Mouse (Mus musculus) heart, embryonic 12.5 days (tissue): ENCODE data around the gene Phlda2. TPM values are rescaled to one million over a fixed set of nuclear protein-coding genes. Genes with fewer than 3 reads are reported as not detected.
A peak's percentile ranks its signal among the peaks of the same experiment; 100 is the strongest.

Source experiments
- ATAC-seq: fragments of 200-750 bp; cut with Nextera tagmentation; 2 replicates; pipeline ENCODE4 v1.8.0; 2017; ENCODE audit warnings: moderate TSS enrichment, moderate library complexity; ENCODE audit not compliant: insufficient number of reproducible peaks, low FRiP score
- H3K27ac ChIP-seq: fragments of 300-500 bp; sonication (generic); 2 replicates; pipeline ENCODE4 v1.5.1; 2016; ENCODE audit warnings: mild to moderate bottlenecking, moderate library complexity; ENCODE audit not compliant: poor library complexity, severe bottlenecking
- H3K27me3 ChIP-seq: fragments of 300-500 bp; sonication (generic); replicated peaks from 2 replicates; pipeline ENCODE4 v1.6.1; 2016; ENCODE audit warnings: mild to moderate bottlenecking, moderate library complexity
- H3K36me3 ChIP-seq: fragments of 300-500 bp; sonication (generic); 2 replicates; pipeline ENCODE4 v1.6.1; 2016; ENCODE audit warnings: mild to moderate bottlenecking, moderate library complexity
- H3K4me1 ChIP-seq: fragments of 300-500 bp; sonication (generic); replicated peaks from 2 replicates; pipeline ENCODE4 v1.6.1; 2016; ENCODE audit warnings: mild to moderate bottlenecking
- H3K4me2 ChIP-seq: fragments of 300-500 bp; sonication (generic); 2 replicates; pipeline ENCODE4 v1.6.1; 2016; ENCODE audit warnings: mild to moderate bottlenecking, moderate library complexity
- H3K4me3 ChIP-seq: fragments of 300-500 bp; sonication (generic); 2 replicates; pipeline ENCODE4 v1.5.1; 2016; ENCODE audit warnings: mild to moderate bottlenecking
- H3K9ac ChIP-seq: fragments of 300-500 bp; sonication (generic); 2 replicates; pipeline ENCODE4 v1.6.1; 2016; ENCODE audit warnings: mild to moderate bottlenecking, moderate library complexity
- H3K9me3 ChIP-seq: fragments of 300-500 bp; sonication (generic); replicated peaks from 2 replicates; pipeline ENCODE4 v1.6.1; 2016; ENCODE audit warnings: mild to moderate bottlenecking, moderate library complexity
- WGBS: fragments of 180-500 bp; shearing (Covaris S2); methylation state at CpG from one replicate; pipeline ENCODE4 v1.1.7; 2016; 5-methylcytosine and 5-hydroxymethylcytosine counted together
- polyA plus RNA-seq: library from polyadenylated mRNA; unstranded; fragments of >200 nt; fragmentation: Nextera tagmentation; extraction: Ambion mirVana; gene quantifications from 2 replicates; pipeline ENCODE4 v1.2.1, GENCODE M21; 2016

Gene Phlda2
- polyA plus RNA-seq, 1 experiment from 2014 or later, result 1.7 TPM

DNA sequence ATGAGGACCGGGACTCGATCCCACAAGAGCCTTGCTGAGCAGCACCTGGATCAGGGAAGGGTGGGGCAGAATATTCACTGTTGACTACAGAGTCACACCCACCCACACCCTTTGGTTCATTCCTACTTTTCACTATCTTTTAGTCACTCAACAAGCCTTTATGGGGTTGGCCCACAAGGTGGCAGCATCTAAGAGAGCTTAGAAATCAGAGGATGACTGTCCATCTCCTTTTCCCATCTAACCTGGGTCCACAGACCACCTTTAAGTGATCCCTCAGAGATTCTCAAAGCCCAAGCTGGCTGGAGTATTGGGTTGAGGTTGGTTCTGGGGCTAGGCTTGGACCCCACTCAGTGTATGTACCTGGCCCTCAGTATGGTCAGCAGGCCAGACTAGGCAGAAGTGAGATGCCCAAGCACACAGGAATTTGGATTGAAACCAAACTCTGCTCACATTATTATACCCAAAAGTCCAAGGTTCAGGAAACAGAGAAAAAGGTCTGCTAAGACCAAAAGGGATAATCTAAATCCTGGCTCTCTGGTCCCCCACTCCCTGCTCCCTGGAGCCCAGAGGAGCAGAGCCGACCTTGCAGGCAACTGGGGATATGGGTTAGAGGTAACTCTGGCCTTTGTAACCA, 26.1 kb downstream of the Phlda2 start:
- H3K9ac ChIP-seq, result no peak overlapping the region
- H3K4me3 ChIP-seq, result no peak overlapping the region
- H3K36me3 ChIP-seq, result no peaks in the 10 kb centered on the region
- ATAC-seq, result no peak
- H3K27ac ChIP-seq, result no peak overlapping the region
- no peak overlapping the region for H3K4me2 ChIP-seq
- 83% methylated on average over 3 of the region's 3 CpGs for WGBS
- H3K4me1 ChIP-seq, result no peaks in the 10 kb centered on the region
- no peaks in the 10 kb centered on the region for H3K9me3 ChIP-seq
- H3K27me3 ChIP-seq, result peaks cover 32% of the 10 kb centered on the region

DNA sequence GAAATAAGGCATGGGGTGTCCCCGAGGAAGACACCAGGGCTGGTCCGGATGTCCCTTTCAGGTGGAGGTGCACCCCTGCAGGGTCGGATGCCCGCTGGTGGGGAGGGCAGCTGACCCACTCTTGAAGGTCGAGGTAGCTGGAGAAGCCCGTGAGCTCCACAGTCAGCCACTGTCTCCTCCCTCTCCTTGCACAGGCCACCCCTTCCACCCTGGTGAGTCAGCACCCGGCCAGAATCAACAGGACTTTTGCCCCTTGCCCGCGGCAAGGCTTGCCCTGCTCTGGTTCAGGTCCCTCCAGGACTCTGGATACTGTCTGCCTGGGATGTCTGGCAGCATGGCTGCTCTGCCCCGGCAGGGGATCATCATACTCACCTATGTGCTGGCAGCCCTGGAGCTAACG, 27.1 kb downstream of the Phlda2 start:
- Histone ChIP-seq H3K9me3 (no peaks in the 10 kb centered on the region), H3K27ac (no peak overlapping the region), H3K36me3 (no peaks in the 10 kb centered on the region), H3K27me3 (peaks cover 26% of the 10 kb centered on the region), H3K9ac (no peak overlapping the region), H3K4me1 (no peaks in the 10 kb centered on the region), H3K4me3 (no peak overlapping the region), H3K4me2 (no peak overlapping the region)
- WGBS, result 56% methylated on average over 11 of the region's 11 CpGs
- no peak for ATAC-seq

DNA sequence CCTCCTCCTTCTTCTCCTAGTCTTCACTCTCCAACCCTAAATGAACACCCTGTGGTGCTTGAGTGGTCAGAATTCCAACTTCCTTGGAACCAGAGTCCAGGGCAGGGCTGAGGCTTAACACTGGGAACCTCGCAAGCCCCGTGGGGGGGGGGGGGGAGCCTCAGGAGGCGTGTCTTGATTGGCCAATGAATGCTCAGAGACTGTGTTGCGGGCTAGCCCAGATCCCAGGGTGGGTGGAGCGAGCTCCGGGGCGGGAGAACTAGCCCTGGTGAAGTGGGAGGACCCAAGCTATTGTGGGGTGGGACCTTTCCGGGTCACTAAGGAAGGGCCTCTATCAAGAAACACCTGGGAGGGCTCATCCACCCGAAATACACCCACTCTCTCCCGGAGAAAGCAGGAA, 28.1 kb downstream of the Phlda2 start:
- Histone ChIP-seq H3K9ac (no peak overlapping the region), H3K27me3 (peaks cover 19% of the 10 kb centered on the region), H3K4me2 (no peak overlapping the region), H3K4me3 (no peak overlapping the region), H3K27ac (no peak overlapping the region), H3K4me1 (peaks cover 4% of the 10 kb centered on the region; the same call in 1 of the 2 replicates), H3K9me3 (no peaks in the 10 kb centered on the region), H3K36me3 (no peaks in the 10 kb centered on the region)
- no peak for ATAC-seq
- WGBS, result 28% methylated on average over 10 of the region's 10 CpGs

DNA sequence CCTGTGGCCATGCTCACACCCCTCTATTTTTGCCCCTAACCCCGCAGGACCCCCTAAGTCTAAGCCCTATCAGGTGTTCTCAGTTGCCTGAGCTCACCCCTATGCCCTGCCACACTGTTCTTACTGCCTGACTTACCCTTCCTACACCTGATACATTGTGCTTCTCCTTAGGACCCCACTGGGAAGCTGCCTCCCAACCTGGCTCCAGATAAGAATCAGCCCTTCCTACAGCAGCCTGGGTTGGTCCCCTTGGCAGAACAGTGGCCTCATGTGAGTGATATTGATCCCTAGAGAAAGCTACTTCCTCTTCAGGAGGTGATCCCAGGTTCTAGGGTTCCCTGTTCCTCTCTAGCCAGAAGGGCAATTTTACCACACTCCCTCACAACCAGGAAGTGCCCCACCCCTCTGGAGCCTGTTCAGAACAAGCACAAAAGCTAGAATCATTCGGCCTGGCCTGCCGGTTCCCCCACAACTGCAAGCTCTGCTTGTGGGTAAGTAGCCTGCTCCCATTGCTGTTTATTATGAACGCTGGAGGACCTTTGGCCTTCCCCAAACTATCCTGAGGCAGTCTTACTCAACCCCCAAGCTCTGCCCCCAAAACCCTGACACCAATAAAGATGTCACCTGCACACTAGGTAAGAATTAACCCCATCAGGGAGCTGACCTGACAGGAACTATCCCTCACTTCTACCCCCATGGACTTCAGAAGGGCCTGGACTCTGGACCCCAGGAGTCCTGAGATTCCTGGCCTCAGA, 29.4 kb downstream of the Phlda2 start, which contains the start of gene Slc22a18:
Gene Slc22a18, plus strand, starts transcription at position 390 of the 755 bp plus-strand sequence.
- H3K27ac ChIP-seq, result no peak within 1 kb of the TSS
- H3K27me3 ChIP-seq, result peaks cover 10% of the 10 kb centered on the region; the same call in 1 of the 2 replicates
- H3K36me3 ChIP-seq, result no peaks in the 10 kb centered on the region
- H3K9me3 ChIP-seq, result no peaks in the 10 kb centered on the region
- WGBS, result 38% methylated on average over 4 of the region's 4 CpGs
- peaks cover 12% of the 10 kb centered on the region; the same call in 1 of the 2 replicates for H3K4me1 ChIP-seq
- H3K9ac ChIP-seq, result no peak within 1 kb of the TSS
- no peak within 1 kb of the TSS for H3K4me3 ChIP-seq
- ATAC-seq, result no peak
- H3K4me2 ChIP-seq, result 0 out of 2 replicates have a peak within 1 kb of the TSS, but pooled peaks have one; percentile 11

DNA sequence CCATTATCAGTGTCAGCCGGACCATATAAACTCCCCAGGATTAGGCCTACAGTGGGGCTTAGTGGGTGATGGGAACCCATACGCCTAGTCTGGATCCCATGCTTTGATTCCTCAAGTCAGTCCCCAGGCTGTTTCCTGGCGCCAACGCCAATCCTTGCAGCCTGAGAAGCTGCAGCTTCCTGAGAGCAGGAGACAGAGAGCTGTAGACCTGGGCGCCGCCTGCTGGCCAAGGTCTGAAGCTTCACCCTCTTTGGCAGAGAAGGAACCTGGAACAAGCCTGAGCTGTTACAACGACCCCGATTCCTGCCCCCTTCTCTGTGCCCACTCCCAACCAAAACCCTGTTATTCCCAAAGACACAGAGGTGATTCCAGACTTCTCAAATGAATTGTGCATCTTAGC, 33.0 kb downstream of the Phlda2 start:
- Histone ChIP-seq H3K9me3 (no peaks in the 10 kb centered on the region), H3K9ac (no peak overlapping the region), H3K4me1 (peaks cover 29% of the 10 kb centered on the region), H3K4me3 (no peak overlapping the region), H3K27ac (no peak overlapping the region), H3K36me3 (no peaks in the 10 kb centered on the region), H3K27me3 (no peaks in the 10 kb centered on the region), H3K4me2 (no peak overlapping the region)
- ATAC-seq, result no peak
- 12% methylated on average over 8 of the region's 8 CpGs for WGBS

DNA sequence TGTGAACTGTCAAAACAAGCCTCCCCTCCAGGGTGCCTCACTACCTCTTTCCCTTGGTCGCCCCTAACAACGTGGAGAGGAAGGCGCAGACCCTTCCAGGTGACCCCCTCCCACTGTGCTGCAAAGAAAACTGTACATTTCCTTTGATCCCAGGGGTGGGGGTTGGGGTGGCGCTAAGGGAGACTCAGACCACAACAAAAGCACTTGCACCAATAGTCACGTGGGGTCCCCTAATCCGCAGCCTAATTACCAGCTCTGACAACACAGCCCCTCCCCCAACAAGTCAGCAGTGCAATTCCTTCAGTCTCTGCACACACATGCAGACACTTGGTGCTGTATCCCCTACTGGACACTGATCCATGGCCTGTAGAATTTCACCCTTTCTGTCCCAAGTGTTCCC, 35.2 kb downstream of the Phlda2 start:
- no peak overlapping the region for H3K9ac ChIP-seq
- H3K27ac ChIP-seq, result no peak overlapping the region
- no peaks in the 10 kb centered on the region for H3K27me3 ChIP-seq
- H3K4me1 ChIP-seq, result peaks cover 44% of the 10 kb centered on the region
- no peaks in the 10 kb centered on the region for H3K9me3 ChIP-seq
- H3K4me2 ChIP-seq, result no peak overlapping the region
- H3K36me3 ChIP-seq, result no peaks in the 10 kb centered on the region
- ATAC-seq, result no peak
- no peak overlapping the region for H3K4me3 ChIP-seq
- WGBS, result 24% methylated on average over 6 of the region's 6 CpGs

DNA sequence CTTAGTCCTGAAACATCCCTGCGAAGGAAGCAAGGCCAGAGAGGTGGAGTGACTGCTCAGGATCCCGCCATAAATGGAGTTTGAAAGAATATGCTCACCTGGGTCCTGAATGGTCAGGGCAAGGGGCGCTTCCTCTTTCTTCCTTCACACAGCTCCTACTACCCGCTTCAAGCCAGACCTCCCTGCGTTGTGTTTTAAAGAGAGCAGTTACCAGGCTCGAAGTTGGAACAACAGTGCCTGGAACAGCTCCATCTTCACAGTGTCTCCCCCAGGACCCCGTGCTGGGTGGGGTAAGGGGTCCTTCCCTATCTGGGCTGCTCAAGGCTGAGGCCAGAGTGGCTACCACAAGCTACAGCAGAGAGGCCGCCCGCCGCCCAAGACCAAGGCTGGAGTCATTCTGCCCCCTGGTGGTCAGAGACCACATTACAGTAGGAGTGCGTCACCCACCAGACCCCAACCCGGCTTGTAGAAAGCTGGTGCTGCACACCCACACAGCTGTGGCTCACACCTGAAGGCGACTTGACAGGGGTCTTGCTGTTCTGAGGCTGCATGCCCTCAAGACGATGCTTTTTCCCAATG, 36.8 kb downstream of the Phlda2 start:
- Histone ChIP-seq H3K9ac (no peak overlapping the region), H3K27me3 (no peaks in the 10 kb centered on the region), H3K4me1 (peaks cover 51% of the 10 kb centered on the region), H3K9me3 (peaks cover 3% of the 10 kb centered on the region), H3K4me2 (no peak overlapping the region), H3K27ac (no peak overlapping the region), H3K36me3 (no peaks in the 10 kb centered on the region), H3K4me3 (no peak overlapping the region)
- 35% methylated on average over 14 of the region's 14 CpGs for WGBS
- ATAC-seq, result peak; percentile 13; the same call in 1 of the 2 replicates

DNA sequence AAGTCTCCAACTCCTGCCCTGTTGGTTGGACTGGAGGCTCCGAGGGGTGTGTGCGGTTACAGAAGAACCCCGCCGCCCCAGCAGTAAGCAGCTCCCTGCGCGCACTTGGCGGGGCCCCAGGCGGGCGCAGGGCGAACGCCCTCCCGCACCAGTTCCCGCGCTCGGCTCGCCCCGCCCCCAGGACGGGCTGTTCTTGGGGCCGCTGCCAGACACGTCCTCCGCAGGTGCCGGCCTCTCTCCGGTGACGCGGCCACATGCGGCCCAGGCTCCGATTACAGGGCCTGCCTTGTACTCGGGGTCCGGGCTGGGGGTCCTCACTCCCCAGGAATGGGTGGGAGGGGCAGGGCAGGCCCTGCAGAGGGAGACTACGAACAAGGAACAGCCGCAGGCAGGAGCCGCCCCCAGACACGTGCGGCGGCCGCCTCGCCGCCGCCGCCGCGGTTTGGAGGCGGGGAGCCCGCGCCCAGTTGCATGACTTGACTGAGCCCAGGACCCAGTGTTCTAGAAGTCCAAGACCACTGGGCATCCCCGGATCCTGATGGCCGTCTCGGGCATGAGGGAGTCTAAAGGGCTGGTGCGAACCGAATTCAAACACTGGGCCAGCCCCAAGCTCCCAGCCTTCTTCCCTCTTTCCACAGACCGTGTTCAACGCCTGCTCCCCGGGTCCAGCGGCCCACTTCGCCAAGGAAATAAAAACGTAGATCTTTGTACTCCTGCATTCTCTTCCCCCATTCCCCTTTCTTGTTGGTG, 38.0 kb downstream of the Phlda2 start:
- Histone ChIP-seq H3K9ac (peak overlapping the region; percentile 64), H3K36me3 (no peaks in the 10 kb centered on the region), H3K4me2 (peak overlapping the region; percentile 81), H3K27me3 (no peaks in the 10 kb centered on the region), H3K4me3 (peak overlapping the region; percentile 44), H3K9me3 (peaks cover 15% of the 10 kb centered on the region), H3K27ac (no peak overlapping the region), H3K4me1 (peaks cover 51% of the 10 kb centered on the region)
- 13% methylated on average over 56 of the region's 56 CpGs for WGBS
- no peak for ATAC-seq

DNA sequence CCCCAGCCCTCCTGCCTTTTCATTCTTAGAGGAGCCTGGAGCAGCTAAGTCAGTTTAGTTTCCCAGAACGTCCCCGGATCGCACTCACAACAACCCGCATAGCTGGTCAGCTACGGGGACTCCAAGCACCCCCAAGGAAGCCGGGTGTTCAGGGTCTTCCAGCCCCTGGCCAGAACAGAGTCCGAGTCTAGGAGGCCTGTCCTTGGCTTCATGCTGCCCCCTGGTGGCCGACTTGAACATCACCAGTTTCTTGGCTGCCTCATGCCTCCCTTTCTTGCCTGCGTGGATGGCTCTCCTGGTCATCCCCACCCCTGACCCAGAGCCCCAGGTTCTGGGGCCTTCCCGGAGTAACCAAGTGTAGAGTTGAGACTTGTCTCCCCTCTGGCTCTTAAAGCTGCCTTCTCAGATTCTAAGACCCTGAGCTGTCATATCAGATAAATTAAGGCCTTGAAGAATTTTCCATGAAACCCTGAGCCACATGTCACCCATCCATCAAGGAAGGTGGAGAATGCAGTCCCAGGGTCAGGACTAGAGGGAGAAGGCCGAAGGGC, 39.0 kb downstream of the Phlda2 start:
- Histone ChIP-seq H3K9me3 (peaks cover 26% of the 10 kb centered on the region), H3K4me3 (no peak overlapping the region), H3K4me1 (peaks cover 45% of the 10 kb centered on the region), H3K27ac (no peak overlapping the region), H3K36me3 (no peaks in the 10 kb centered on the region), H3K27me3 (no peaks in the 10 kb centered on the region), H3K4me2 (peak overlapping the region; percentile 81), H3K9ac (0 out of 2 replicates have a peak overlapping the region, but pooled peaks have one; percentile 4)
- 25% methylated on average over 11 of the region's 11 CpGs for WGBS
- 0 out of 2 replicates have a peak, but pooled peaks have one; percentile 0 for ATAC-seq

DNA sequence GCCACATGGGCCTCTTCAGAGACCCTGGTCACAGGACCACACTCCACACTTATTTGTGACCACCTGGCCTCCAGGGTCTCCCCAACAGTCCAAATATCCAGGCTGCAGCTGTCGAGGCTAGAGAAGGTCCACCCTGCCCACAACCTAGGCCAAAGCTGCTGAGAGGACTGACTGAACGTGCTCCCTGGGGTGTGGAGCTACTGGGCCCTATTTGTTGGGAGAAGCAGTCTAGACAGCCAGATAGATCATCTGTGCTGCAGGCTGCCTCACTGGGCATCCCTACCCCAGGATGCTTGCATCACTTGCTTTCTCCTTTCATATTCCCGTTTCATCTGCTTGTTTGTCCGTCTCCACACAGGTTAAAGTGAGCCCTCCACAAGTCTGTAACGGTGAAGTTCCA, 40.4 kb downstream of the Phlda2 start:
- no peaks in the 10 kb centered on the region for H3K36me3 ChIP-seq
- no peak overlapping the region for H3K27ac ChIP-seq
- ATAC-seq, result no peak
- peaks cover 28% of the 10 kb centered on the region for H3K9me3 ChIP-seq
- H3K4me1 ChIP-seq, result peaks cover 39% of the 10 kb centered on the region
- no peak overlapping the region for H3K4me2 ChIP-seq
- no peaks in the 10 kb centered on the region for H3K27me3 ChIP-seq
- 73% methylated on average over 5 of the region's 5 CpGs for WGBS
- no peak overlapping the region for H3K4me3 ChIP-seq
- no peak overlapping the region for H3K9ac ChIP-seq
